ENCODE assay signal across 9 mouse cellular contexts in genomic region chr13:97408414-97409290, GRCm38 (mm10).
DNase-seq lines count a peak whose midpoint lies in the region; ATAC-seq lines count a peak whose summit lies in the region.
"Had no signal": no experiment of that assay in that cellular context is flagged by ENCODE, and none has a peak within 500 bp of the region (broad histone marks: within the 10 kb centered on the region; RNA-seq: fewer than 3 reads in every experiment).

No protein-coding gene starts in this region.

- no peaks in the 10 kb centered on the region for H3K27me3 ChIP-seq in neural tube, embryonic 13.5 days
- H3K27me3 ChIP-seq in hindbrain, embryonic 15.5 days, result no peaks in the 10 kb centered on the region

- peaks cover 46% of the 10 kb centered on the region for H3K4me1 ChIP-seq in neural tube, embryonic 13.5 days (replicated peaks)
- H3K4me1 ChIP-seq in hindbrain, embryonic 15.5 days (replicated peaks), result peaks cover 42% of the 10 kb centered on the region

- H3K4me2 ChIP-seq in neural tube, embryonic 13.5 days, result no peak overlapping the region
- no peak overlapping the region for H3K4me2 ChIP-seq in hindbrain, embryonic 15.5 days

- WGBS in neural tube, embryonic 13.5 days, result 65% methylated on average over 22 of the region's 22 CpGs
- WGBS in hindbrain, embryonic 15.5 days, result 61% methylated on average over 22 of the region's 22 CpGs

- no peak overlapping the region for H3K9ac ChIP-seq in neural tube, embryonic 13.5 days
- H3K9ac ChIP-seq in hindbrain, embryonic 15.5 days, result no peak overlapping the region

- H3K9me3 ChIP-seq in neural tube, embryonic 13.5 days, result no peaks in the 10 kb centered on the region
- H3K9me3 ChIP-seq in hindbrain, embryonic 15.5 days, result no peaks in the 10 kb centered on the region

- H3K27ac ChIP-seq in neural tube, embryonic 13.5 days (replicated peaks), result peak overlapping the region; percentile 71
- peak overlapping the region; percentile 20; the same call in 1 of the 2 replicates for H3K27ac ChIP-seq in hindbrain, embryonic 15.5 days (replicated peaks)
- H3K27ac ChIP-seq: heart, adult 2 months had no signal

- peak; percentile 78 to 79 for DNase-seq in cerebellum, postnatal 10 days
- DNase-seq in cerebellum, adult 11-12 months, result no peak
- DNase-seq in neural tube, embryonic 10.5 days (ENCODE audit: extremely low spot score, low spot score), result no peak
- DNase-seq in retina, postnatal 1 day, result peak; percentile 59
- no peak for DNase-seq in left cerebral cortex, adult 11 months (ENCODE audit: low spot score)
- no peak for DNase-seq in gastrocnemius, postnatal 25 days

- peak; percentile 55 for ATAC-seq in neural tube, embryonic 13.5 days (ENCODE audit: low read depth)
- ATAC-seq in hindbrain, embryonic 15.5 days (ENCODE audit: low FRiP score, low read depth), result peak; percentile 59; the same call in 1 of the 2 replicates

- no peak overlapping the region for H3K4me3 ChIP-seq in neural tube, embryonic 13.5 days
- no peak overlapping the region for H3K4me3 ChIP-seq in hindbrain, embryonic 15.5 days
- H3K4me3 ChIP-seq: heart, adult 2 months had no signal

- H3K36me3 ChIP-seq in neural tube, embryonic 13.5 days, result no peaks in the 10 kb centered on the region
- H3K36me3 ChIP-seq in hindbrain, embryonic 15.5 days, result no peaks in the 10 kb centered on the region

Comparison
In these comparisons a context has a peak if more than half of its experiments do, and no peak if none do; other contexts are left out.
1. DNase-seq: peak in cerebellum, postnatal 10 days (2 of 2) and retina, postnatal 1 day (single experiment); none in cerebellum, adult 11-12 months (single experiment), neural tube, embryonic 10.5 days (single experiment), left cerebral cortex, adult 11 months (single experiment) and gastrocnemius, postnatal 25 days (single experiment).